Mouse (Mus musculus): Measurements from ENCODE around the gene Fgr.

The Fgr gene

DNA sequence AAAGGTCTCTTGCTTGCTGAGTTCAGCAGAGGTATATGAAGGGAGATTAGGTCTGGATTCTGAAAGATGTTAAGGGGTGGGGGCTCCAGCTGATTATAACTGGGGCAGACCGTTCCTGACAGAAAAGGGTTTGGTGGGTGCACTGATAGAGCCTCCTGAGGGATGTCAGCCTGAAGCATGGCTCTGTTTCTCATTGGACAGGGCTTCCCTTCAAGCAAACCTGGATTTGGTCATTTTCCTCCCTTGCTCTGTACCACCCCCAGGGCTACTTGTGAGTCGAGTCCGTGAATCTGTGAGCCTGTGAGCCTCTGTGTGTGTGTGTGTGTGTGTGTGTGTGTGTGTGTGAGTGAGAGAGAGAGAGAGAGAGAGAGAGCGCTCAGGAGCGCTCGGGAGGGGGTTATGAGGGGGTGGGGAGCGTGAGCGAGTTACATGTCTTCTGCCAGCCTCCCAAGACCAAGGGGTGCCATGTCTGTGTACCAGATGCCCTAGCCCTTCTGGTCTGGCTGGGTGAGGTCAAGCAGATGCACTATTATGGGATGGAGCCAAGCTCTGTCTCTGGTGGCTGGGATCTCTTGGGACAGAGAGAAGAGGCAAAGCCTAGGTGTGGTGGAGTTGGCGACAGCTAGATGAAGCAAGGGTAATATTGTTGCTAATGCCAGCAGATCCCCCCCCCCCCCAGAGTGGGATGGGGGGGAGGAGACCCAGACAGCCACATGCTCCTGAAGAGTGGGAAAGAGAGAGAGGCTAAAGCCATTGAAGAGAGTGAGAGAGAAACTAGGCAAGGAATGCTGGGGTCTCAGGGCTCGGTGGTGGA is 41.2 kb downstream of the Fgr start:
- DNase-seq (ENCODE audit: low read depth, low spot score) = no peak

DNA sequence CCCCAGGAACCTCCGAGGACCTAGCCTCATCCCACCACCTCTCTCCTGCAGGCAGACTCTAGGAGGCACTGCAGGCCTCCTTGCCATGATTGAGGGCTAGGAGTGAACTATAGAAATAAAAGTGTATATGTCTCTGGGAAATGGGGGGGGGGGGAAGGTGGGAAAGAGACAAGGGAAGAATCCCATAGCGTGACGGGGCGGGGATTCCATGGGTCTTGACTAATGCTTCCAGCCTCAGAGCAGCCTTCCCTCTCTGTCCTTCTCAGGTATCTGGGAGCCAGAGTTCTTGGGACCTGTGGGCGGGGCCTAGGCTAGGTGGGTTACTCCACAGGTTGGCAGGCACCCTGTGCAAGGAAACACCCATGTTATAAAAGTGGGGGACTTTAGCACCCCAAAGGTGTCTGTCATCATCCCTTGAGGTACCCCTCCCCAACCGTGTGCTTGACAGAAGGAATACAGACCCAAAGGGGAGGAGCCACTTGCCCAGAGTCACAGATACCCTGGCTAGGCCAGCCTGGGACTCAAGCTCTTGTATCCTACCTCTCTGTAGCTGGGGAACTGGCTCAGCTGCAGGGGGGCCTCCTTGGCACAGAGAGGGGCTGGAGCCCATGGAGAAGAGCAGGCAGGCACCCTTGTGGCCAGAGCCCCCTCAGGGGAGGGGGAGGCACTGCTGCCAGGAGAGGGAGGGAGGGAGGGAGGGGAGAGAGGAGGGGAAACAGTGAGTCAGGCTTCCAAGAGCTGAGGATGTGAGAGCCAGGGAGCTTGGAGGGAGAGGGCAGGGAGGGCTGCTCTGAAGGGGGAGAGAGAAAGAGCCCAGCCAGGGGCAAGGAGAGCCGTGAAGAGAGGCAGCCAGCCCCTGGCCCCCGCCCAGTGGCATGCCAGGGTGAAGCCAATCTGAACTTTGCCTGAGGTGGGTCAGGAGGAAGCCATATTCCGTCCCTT is 42.1 kb downstream of the Fgr start:
- no peak for DNase-seq (ENCODE audit: low read depth, low spot score)

DNA sequence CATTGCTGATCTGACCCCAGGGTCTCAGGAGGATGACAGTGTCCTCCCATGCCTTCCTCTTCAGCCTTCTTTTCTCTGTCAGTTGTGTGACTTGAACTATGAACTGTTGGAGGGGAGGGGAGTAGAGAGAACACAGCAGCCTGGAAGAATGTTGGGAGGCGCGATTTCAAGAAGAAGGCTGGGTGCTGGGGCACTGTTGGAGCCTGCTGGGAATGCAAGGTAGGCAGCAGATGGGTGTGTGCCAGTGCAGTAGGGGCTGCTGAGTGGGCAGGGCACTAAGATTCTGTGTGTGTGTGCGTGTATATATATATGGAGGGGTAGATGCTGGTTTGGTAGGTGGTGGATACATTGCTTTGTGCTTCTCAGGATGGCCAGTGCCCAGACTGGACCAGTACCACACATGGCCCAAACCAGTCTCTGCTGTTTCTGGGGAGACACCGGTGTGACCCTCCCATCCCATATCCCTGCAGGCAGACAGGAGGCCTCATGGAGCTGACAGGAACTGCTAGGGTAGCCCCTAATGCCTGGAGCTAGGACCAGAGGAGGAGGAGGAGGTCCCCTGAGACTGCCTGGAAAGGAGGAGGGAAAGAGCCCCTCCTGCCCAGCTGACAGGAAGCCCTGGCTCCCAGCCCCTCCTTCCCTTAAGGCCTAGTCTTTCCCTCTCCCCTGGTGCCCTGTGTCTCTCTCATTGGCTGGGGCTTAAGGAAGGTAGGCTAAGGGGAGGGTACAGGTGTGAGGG is 43.0 kb downstream of the Fgr start:
- DNase-seq (ENCODE audit: low read depth, low spot score) = no peak

DNA sequence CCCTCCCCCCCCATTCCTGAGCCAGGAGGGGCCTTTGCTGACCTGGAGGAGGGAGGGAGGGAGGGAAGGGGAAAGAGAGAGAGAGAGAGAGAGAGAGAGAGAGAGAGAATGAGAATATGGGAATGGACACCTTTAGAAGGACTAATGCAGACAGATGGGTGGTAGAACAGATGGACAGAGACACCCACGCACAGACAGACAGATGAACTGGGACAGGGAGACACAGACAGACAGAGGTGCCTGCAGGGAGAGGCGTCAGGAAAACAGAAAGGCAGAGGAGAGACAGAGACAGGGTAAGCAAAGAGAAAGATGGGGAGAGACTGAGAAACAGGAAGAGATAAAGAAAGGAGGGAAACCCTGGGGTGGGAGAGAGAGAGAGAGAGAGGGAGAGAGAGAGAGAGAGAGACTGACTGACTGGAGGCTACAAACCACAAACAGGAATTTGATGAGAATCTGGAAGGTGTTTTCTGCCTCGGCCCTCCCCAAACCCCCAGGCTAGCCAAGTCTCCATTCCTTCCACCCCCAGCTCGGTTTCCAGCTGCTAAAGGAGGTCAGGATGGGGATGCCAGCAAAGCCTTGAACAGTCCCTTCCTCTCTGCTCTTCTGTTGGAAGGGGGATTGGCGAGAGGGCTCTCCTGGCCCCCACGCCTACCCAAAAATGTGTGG is 43.8 kb downstream of the Fgr start:
- no peak for DNase-seq (ENCODE audit: low read depth, low spot score)

DNA sequence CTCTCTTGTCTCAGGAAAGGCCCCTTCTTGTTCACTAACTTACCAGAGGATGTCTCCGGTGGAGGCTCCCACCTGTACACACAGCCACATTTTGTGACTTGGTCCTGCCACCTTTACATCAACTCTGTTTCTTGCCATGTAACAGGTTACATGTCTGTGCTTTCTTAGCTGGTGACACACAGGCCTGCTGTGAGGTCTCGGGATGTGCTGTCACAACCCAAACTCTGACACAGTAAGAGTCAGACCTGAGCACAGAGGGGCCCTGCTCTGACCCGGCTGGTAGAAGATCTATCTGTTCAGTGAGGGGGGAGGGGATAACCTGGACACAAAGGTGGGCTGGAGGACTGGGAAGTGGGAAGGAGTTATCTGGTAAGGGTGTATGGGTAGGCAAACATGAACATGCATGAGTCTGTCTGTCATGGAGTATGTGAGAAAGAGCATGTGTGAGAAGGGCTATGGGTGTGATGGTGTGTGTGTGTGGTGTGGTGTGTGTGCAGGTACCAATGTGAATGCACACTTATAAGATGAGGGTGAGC is 44.4 kb downstream of the Fgr start:
- DNase-seq (ENCODE audit: low read depth, low spot score) = no peak

DNA sequence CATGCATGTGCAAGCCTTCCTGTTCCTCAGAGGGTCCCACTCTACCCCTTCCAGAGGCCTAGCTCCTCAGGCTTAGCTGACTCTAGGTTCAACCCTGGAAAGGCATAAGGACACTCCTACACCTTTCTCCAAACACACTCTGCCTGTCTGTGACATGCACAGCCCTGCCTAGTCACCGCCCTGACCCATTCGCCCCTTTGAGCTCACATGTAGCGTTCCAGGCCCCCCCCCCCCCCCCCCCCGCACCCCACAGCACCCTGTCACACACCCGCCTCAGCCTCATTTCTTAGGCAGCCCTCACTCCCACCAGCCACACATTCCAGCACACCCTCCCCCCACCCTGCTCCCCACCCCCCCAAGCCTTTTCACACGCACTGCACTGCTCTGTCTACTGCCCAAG is 46.8 kb downstream of the Fgr start:
- no peak for DNase-seq (ENCODE audit: low read depth, low spot score)

DNA sequence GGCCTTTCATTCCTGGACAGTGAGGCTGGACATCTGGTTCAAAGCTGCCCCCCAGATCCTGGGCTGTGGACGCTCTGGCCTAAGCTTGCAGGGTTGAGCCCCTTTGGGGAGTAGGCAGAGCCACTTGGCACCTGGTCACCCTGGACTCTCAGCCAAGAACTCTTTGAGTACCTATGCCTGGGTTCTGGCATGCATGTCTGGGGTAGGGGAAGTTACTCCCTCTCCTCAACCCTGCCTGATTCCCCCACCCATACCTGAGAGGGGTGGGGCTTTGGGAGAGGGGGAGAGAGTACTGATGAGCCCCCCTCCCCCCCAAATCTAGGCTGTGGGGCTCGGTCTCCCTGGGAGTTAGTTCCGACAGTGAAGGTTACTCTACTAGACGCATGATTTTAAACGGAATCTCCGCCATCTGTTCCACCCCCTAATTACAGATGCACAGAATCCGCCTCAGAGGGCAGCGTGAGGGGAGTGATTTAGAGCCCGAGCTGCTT is 47.3 kb downstream of the Fgr start:
- DNase-seq (ENCODE audit: low read depth, low spot score) = no peak

DNA sequence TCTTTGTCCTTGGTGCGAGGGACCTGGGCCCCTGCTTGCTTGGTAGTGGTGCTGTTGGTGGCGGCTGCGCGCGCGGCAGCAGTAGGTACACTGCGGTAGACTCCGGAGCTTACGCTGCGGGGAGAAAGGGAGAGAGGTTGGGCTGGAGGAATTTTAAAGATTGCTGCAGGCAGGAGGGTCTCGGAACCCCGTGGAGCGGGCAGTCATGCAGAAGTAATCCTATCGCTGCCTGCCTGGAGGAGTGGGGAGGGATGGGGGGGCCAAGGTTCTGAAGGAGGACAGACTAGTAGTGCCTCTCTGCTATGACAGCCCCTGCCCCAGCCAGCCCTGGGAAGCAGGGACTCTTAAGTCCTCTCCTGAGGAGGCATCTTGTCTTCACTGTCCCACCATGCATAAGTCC is 48.3 kb downstream of the Fgr start:
- DNase-seq (ENCODE audit: low read depth, low spot score) = no peak

DNA sequence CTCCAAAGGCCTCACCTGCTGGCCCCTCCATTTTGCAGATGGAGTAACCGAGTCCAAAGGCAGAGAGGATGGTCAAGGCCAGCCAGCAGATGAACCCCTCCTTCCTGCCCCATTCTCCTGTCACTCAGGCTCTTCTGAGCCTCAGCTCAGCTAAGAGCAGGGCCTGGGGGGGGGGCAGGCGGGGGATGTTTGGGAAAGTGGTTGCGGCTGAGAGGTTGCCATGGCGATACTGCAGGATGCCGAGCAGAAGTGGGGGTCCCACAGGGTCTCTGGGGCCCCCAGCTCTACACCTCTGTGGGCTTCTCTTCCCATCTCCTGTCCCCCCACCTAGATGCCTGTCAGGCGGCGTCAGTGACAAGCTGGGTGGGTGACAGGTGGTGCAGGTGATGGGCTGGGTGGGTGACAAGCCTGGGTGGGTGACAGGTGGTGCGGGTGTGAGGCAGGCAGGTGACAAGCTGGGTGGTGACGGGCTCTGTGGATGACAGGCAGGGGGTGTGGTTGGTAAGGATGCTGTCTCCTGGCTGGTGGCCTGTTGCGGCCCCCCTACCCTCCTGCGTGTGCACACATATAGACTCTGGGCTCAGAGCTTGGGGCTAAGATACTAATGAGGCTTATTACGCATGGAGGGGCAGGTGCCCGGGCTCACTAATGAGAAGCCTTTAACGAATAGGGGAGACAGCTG is 49.2 kb downstream of the Fgr start:
- DNase-seq (ENCODE audit: low read depth, low spot score) = no peak

DNA sequence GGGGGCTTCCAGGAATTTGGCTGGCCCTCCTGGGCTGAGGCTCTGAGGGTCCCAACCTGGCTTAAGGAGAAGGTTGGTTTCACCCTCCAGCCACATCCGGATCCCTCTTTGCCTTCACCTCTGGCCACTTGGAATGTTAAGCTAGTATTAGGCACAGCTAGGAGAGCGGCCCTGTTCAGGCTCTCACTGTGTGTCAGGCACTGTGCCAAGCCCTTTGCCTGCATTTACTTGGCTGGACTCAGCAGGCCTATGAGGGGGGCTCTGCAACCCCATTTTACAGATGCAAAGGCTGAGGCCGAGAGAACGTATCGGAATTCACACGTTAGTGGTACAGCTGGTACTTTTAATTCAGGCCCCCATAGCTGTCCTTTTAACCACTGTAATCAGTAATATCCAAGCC is 49.7 kb downstream of the Fgr start:
- no peak for DNase-seq (ENCODE audit: low read depth, low spot score)

DNA sequence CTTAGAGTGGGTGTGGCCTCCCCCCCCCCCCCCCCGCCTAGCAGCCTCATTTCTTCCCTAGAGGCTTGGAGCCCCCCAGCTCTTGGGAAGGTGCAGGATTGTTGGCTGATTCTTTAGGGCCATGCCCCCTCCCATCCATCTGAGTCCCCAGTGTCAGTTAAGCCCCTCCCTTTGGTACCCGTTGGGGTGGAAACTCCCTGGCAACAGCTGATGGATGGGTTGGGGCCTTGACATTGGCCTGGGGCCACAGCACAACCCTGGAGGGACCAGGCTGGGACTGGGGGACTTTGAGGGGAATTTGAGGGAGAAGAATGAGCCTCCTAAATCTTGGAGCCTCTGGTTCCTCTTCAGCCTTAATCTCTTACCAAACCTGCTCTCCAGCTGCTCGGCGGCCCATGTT is 50.5 kb downstream of the Fgr start:
- no peak for DNase-seq (ENCODE audit: low read depth, low spot score)

DNA sequence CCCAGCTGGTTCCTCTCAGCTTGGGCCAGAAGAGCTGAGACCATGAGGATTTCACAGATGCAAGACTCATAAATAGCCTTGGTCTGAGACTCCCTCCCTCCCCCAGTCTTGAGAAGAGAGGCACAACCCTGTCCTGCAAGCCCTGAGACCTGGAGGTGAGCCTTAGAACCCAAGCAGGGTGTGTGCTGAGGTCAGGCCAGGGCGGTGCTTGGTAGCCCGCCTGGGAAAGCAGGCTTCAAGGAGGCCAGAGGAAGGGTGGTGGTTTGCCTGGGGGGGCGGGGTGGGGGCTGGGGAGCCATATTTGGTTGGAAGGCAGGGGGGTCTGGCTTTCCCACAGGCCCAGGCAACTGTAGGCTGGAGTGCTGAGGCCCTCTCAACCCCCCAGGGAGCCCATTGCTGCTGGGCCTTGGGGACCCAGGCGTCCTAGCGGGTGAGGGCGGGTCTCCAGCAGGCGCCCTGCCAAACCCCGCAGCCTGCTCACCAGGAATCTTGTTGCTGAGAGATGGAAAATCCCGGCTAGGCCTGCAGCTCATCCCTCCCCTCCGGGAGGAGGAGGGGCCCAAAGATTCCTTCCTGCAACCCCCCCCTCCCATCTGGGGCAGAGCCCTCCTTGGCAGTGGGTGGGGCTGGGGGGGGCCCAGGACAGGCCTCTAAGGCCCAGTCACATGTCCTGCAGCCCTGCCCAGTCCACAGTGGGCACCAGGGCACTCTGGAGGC is 51.2 kb downstream of the Fgr start:
- no peak for DNase-seq (ENCODE audit: low read depth, low spot score)

DNA sequence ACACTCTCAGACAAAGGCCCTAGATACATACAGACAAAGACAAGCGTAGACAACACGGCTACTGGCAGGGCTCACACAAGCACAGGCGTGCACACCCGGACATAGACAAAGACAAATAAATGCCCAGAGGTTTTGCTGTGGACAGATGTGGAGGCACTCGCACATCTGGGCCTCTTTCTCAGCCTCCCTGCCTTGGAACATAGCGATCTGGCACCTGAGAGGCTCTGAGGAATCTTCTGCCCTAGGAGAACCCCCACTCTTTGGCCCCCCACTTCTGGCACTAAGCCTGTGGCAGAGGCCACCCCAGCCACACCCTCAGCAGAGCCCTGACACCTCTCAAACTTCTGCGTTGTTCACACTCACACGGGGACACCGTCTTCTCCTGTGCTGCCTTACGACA is 52.4 kb downstream of the Fgr start:
- no peak for DNase-seq (ENCODE audit: low read depth, low spot score)

DNA sequence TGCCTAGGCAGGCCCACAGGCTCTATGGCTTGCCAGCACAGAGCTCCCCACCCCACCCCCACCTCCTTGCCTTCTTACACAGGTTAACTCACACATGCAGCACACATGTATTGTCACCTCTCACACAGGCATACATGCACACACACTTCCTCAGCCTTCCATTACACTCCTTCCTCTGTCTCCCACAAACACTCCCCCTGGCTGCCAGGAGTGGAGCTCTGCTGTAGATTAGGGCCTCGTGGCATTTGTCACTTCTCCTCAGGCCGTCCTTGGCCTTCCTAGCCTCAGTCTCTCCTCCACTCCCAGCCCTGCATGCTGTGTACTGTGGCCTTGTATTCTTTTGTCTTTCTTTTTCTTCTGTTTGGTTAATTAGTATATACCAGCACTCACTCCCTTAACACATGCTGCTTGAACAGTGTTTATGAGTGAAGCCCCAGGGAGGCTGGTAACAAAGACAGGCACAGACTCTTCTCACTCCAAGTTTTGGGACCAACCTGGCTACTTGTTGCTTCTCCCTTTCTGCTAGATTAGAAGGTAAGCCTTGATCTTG is 53.0 kb downstream of the Fgr start:
- DNase-seq (ENCODE audit: low read depth, low spot score) = no peak

DNA sequence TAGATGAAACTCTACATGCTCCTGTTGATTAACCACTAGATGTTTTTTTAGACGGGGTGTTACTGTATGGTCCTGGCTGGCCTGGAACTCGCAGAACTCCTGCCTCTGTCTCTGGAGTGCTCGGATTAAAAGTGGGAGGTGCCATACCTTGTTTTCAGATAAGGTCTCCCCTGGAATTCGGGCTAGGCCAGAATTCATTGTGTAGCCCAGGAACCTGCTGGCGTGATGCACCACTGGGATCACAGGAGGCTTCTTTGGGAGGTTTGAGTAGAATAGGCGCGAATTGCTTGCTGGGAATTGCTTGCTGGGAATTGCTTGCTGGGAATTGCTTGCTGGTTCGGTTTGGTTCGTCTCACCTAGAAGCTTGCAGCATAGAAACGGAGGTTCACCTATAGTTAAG is 53.8 kb downstream of the Fgr start:
- no peak for DNase-seq (ENCODE audit: low read depth, low spot score)

DNA sequence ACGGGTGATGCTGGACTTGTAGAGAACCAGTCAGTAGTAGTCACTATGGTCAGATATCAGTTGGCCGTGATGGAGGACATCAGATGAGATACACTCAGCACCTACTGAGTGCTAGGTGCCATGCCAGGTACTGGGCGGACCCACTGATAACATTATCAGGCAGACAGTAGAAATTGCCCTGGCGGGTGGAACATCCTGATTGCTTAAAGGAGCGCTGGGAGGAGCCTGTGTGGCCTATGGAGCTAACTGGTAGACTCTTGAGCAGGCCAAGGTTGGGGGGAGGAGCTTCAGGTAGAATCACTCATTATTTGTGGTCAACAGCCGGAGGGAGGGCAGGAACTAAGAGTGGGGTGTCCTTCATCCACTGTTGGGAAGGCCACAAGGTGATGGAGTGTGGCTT is 54.3 kb downstream of the Fgr start:
- no peak for DNase-seq (ENCODE audit: low read depth, low spot score)

DNA sequence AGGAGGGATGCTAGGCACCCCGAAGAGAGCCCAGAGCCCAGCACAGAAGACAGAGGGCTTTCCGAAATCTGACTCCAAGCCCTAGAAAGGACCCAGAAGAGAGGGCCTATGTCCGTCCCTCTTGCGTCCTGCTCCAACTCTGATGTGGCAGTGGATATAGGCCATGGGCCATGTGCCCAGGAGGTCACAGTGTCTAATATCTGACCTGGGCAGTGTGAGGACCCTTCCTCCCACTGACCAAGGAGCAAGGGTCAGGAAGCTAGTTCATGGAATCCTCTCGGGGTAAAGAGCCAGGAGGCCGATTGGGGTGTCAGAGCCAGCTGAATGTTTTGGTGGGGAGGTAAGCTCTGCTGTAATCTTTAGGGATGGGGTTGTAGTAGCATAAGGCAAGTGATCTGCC is 55.0 kb downstream of the Fgr start:
- no peak for DNase-seq (ENCODE audit: low read depth, low spot score)

DNA sequence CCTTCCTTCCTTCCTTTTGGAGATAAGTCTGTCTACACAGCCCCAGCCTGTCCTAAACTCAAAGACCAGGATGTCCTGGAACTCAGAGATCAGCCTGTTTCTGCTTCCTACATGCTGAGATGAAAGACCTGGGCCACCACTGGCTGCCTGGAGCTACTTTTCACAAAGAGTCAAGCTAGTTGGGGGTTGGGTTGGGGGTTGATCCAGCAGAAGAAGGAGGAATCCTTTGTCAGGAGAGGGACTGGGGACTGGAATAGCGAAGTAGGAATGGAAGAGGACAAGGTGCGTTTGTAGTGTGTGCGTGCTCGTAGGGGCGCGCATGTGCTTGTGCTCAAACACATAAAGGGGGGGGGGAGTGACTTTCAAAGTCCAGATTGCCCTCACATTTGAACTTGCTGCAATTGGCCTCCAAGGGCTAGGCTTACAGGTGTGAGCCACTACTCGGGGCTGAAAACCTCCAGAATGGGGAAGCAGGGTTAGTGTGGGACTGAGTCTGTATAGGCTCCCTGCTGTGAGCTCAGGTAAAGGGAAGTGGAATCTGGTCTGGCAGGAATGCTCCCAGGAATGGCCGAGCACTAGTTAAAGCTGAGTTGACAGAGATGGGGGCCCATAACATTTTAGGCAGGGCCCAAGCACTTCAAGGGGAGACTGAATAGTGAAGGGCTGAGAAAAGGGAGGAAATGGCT is 58.7 kb downstream of the Fgr start:
- DNase-seq (ENCODE audit: low read depth, low spot score) = no peak

DNA sequence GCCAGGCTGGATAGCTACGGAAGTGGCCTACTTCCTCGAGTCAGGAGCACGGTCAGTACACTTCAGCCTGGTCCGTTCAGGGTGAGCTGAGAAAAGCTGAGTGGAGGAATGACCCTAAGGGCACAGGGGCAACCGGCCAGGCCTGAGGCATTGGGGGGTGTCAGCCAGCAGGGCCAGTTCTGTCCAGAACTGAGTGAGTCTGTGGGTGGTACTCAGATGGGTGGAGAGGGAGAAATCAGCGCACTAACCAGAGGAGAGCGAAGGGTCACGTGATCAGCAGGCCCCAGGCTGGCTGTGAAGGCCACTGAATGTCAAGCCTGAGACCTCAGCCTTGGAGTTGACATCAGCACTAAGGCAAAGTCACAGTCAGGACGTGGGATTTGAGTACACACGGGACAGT is 60.6 kb downstream of the Fgr start:
- no peak for DNase-seq (ENCODE audit: low read depth, low spot score)

All from retina, adult 2 months (tissue).